Mouse (Mus musculus): ENCODE results near the gene Six5. TPM values are rescaled to one million over a fixed set of nuclear protein-coding genes. Genes with fewer than 3 reads are reported as not detected.

Gene Six5
- polyA plus RNA-seq, 1 experiment, result 6.5 TPM

GRCm38 (mm10) chr7:19104486-19104885 is 10.1 kb downstream of the Six5 start:
- no peaks in the 10 kb centered on the region for H3K4me1 ChIP-seq (ENCODE audit: control insufficient read depth, insufficient read depth, low read length)
- no peak overlapping the region for H3K27ac ChIP-seq (ENCODE audit: control insufficient read depth, insufficient read depth, low read depth, low read length, poor library complexity)
- H3K4me3 ChIP-seq (replicated peaks; ENCODE audit: control insufficient read depth, low read depth, low read length), result no peak overlapping the region
- no peak for TF ChIP-seq POLR2A (IDR thresholded peaks at IDR 0.05; ENCODE audit: borderline replicate concordance, control insufficient read depth, low read depth, low read length)
- TF ChIP-seq CTCF (IDR thresholded peaks at IDR 0.05; ENCODE audit: control insufficient read depth, insufficient read depth, low read length), result no peak
- 67% methylated on average over 2 of the region's 2 CpGs for WGBS

- H3K4me3 ChIP-seq (replicated peaks; ENCODE audit: control insufficient read depth, low read depth, low read length), result no peak overlapping the region
- no peak for TF ChIP-seq CTCF (IDR thresholded peaks at IDR 0.05; ENCODE audit: control insufficient read depth, insufficient read depth, low read length)
- TF ChIP-seq POLR2A (IDR thresholded peaks at IDR 0.05; ENCODE audit: borderline replicate concordance, control insufficient read depth, low read depth, low read length), result no peak
- WGBS, result 49% methylated on average over 3 of the region's 3 CpGs
- H3K4me1 ChIP-seq (ENCODE audit: control insufficient read depth, insufficient read depth, low read length), result no peaks in the 10 kb centered on the region
- no peak overlapping the region for H3K27ac ChIP-seq (ENCODE audit: control insufficient read depth, insufficient read depth, low read depth, low read length, poor library complexity)
Measured at GRCm38 (mm10) chr7:19107436-19107835, 13.0 kb downstream of the Six5 start.

- Histone ChIP-seq H3K27ac (ENCODE audit: control insufficient read depth, insufficient read depth, low read depth, low read length, poor library complexity) (no peak overlapping the region), H3K4me1 (ENCODE audit: control insufficient read depth, insufficient read depth, low read length) (no peaks in the 10 kb centered on the region), H3K4me3 (replicated peaks; ENCODE audit: control insufficient read depth, low read depth, low read length) (no peak overlapping the region)
- TF ChIP-seq POLR2A (IDR thresholded peaks at IDR 0.05; ENCODE audit: borderline replicate concordance, control insufficient read depth, low read depth, low read length) (no peak), CTCF (IDR thresholded peaks at IDR 0.05; ENCODE audit: control insufficient read depth, insufficient read depth, low read length) (no peak)
- WGBS, result 74% methylated on average over 1 of the region's 1 CpGs
Measured at GRCm38 (mm10) chr7:19109565-19109964, 15.2 kb downstream of the Six5 start.

GRCm38 (mm10) chr7:19118028-19118771 is 23.8 kb downstream of the Six5 start, which contains the start of gene Gm4969:
Gene Gm4969 (minus strand): TSS chr7:19118368.
- Histone ChIP-seq H3K4me3 (replicated peaks; ENCODE audit: control insufficient read depth, low read depth, low read length) (no peak within 1 kb of the TSS), H3K4me1 (ENCODE audit: control insufficient read depth, insufficient read depth, low read length) (no peaks in the 10 kb centered on the region; the same call in 1 of the 2 replicates), H3K27ac (ENCODE audit: control insufficient read depth, insufficient read depth, low read depth, low read length, poor library complexity) (no peak within 1 kb of the TSS; the same call in 1 of the 2 replicates)
- TF ChIP-seq CTCF (IDR thresholded peaks at IDR 0.05; ENCODE audit: control insufficient read depth, insufficient read depth, low read length) (no peak), POLR2A (IDR thresholded peaks at IDR 0.05; ENCODE audit: borderline replicate concordance, control insufficient read depth, low read depth, low read length) (no peak)
- WGBS, result 47% methylated on average over 64 of the region's 64 CpGs

GRCm38 (mm10) chr7:19119083-19119482 is 24.7 kb downstream of the Six5 start:
- TF ChIP-seq CTCF (IDR thresholded peaks at IDR 0.05; ENCODE audit: control insufficient read depth, insufficient read depth, low read length) (no peak), POLR2A (IDR thresholded peaks at IDR 0.05; ENCODE audit: borderline replicate concordance, control insufficient read depth, low read depth, low read length) (no peak)
- no peak overlapping the region for H3K4me3 ChIP-seq (replicated peaks; ENCODE audit: control insufficient read depth, low read depth, low read length)
- H3K27ac ChIP-seq (ENCODE audit: control insufficient read depth, insufficient read depth, low read depth, low read length, poor library complexity), result no peak overlapping the region
- H3K4me1 ChIP-seq (ENCODE audit: control insufficient read depth, insufficient read depth, low read length), result no peaks in the 10 kb centered on the region; the same call in 1 of the 2 replicates
- 91% methylated on average over 8 of the region's 8 CpGs for WGBS

- 0 out of 2 replicates have a peak within 1 kb of the TSS, but pooled peaks have one; percentile 21 for H3K27ac ChIP-seq (ENCODE audit: control insufficient read depth, insufficient read depth, low read depth, low read length, poor library complexity)
- TF ChIP-seq CTCF (IDR thresholded peaks at IDR 0.05; ENCODE audit: control insufficient read depth, insufficient read depth, low read length) (no peak), POLR2A (IDR thresholded peaks at IDR 0.05; ENCODE audit: borderline replicate concordance, control insufficient read depth, low read depth, low read length) (peak; percentile 90; the same call in 1 of the 2 replicates)
- no peaks in the 10 kb centered on the region; the same call in 1 of the 2 replicates for H3K4me1 ChIP-seq (ENCODE audit: control insufficient read depth, insufficient read depth, low read length)
- H3K4me3 ChIP-seq (replicated peaks; ENCODE audit: control insufficient read depth, low read depth, low read length), result peak within 1 kb of the TSS; percentile 84
- WGBS, result 1% methylated on average over 34 of the region's 34 CpGs
Measured at GRCm38 (mm10) chr7:19119631-19120429, 25.4 kb downstream of the Six5 start, which contains the start of gene Fbxo46. Gene Fbxo46 (plus strand): TSS chr7:19119859.

- 84% methylated on average over 4 of the region's 4 CpGs for WGBS
- TF ChIP-seq CTCF (IDR thresholded peaks at IDR 0.05; ENCODE audit: control insufficient read depth, insufficient read depth, low read length) (no peak), POLR2A (IDR thresholded peaks at IDR 0.05; ENCODE audit: borderline replicate concordance, control insufficient read depth, low read depth, low read length) (no peak)
- Histone ChIP-seq H3K27ac (ENCODE audit: control insufficient read depth, insufficient read depth, low read depth, low read length, poor library complexity) (no peak overlapping the region), H3K4me1 (ENCODE audit: control insufficient read depth, insufficient read depth, low read length) (no peaks in the 10 kb centered on the region; the same call in 1 of the 2 replicates), H3K4me3 (replicated peaks; ENCODE audit: control insufficient read depth, low read depth, low read length) (no peak overlapping the region)
Measured at GRCm38 (mm10) chr7:19121686-19122085, 27.3 kb downstream of the Six5 start.

GRCm38 (mm10) chr7:19124713-19125112 is 30.3 kb downstream of the Six5 start:
- Histone ChIP-seq H3K4me1 (ENCODE audit: control insufficient read depth, insufficient read depth, low read length) (no peaks in the 10 kb centered on the region; the same call in 1 of the 2 replicates), H3K4me3 (replicated peaks; ENCODE audit: control insufficient read depth, low read depth, low read length) (no peak overlapping the region), H3K27ac (ENCODE audit: control insufficient read depth, insufficient read depth, low read depth, low read length, poor library complexity) (no peak overlapping the region)
- 87% methylated on average over 6 of the region's 6 CpGs for WGBS
- TF ChIP-seq POLR2A (IDR thresholded peaks at IDR 0.05; ENCODE audit: borderline replicate concordance, control insufficient read depth, low read depth, low read length) (no peak), CTCF (IDR thresholded peaks at IDR 0.05; ENCODE audit: control insufficient read depth, insufficient read depth, low read length) (no peak)

Data from bone marrow, adult 2 months (tissue).